ENCODE assay signal across 10 mouse cellular contexts in genomic region chr10:63424475-63424814, GRCm38 (mm10). TPM values are rescaled to one million over a fixed set of nuclear protein-coding genes. Genes with fewer than 3 reads are reported as not detected.
DNase-seq lines count a peak whose midpoint lies in the region; ATAC-seq and TF ChIP-seq lines count a peak whose summit lies in the region.
"Had no signal": no experiment of that assay in that cellular context is flagged by ENCODE, and none has a peak within 500 bp of the region (broad histone marks: within the 10 kb centered on the region; RNA-seq: fewer than 3 reads in every experiment).

No protein-coding gene starts in this region.

- H3K36me3 ChIP-seq in midbrain, embryonic 14.5 days (ENCODE audit: control insufficient read depth, insufficient read depth, low read length): no peaks in the 10 kb centered on the region
- H3K36me3 ChIP-seq in midbrain, embryonic 15.5 days (replicated peaks): no peaks in the 10 kb centered on the region
- H3K36me3 ChIP-seq in lung, postnatal 0 days (ENCODE audit: insufficient read depth, low read length): no peaks in the 10 kb centered on the region
- H3K36me3 ChIP-seq: G1E had no signal

- H3K9me3 ChIP-seq in midbrain, embryonic 14.5 days (ENCODE audit: control insufficient read depth, low read length): no peaks in the 10 kb centered on the region
- H3K9me3 ChIP-seq in midbrain, embryonic 15.5 days: no peaks in the 10 kb centered on the region
- no peaks in the 10 kb centered on the region for H3K9me3 ChIP-seq in lung, postnatal 0 days (ENCODE audit: low read length)
- H3K9me3 ChIP-seq: G1E had no signal

- H3K27me3 ChIP-seq in midbrain, embryonic 14.5 days (ENCODE audit: control insufficient read depth, insufficient read depth, low read length): no peaks in the 10 kb centered on the region
- H3K27me3 ChIP-seq in midbrain, embryonic 15.5 days (replicated peaks): no peaks in the 10 kb centered on the region
- H3K27me3 ChIP-seq in lung, postnatal 0 days (replicated peaks; ENCODE audit: insufficient read depth, low read length): no peaks in the 10 kb centered on the region

- no peak overlapping the region for H3K9ac ChIP-seq in midbrain, embryonic 14.5 days (replicated peaks; ENCODE audit: low read length)
- no peak overlapping the region for H3K9ac ChIP-seq in midbrain, embryonic 15.5 days
- H3K9ac ChIP-seq in lung, postnatal 0 days (replicated peaks; ENCODE audit: low read depth): no peak overlapping the region

- TF ChIP-seq CTCF in lung, postnatal 0 days (IDR thresholded peaks at IDR 0.05): peak; percentile 67

- H3K4me2 ChIP-seq in midbrain, embryonic 14.5 days (ENCODE audit: low read length): no peak overlapping the region
- H3K4me2 ChIP-seq in midbrain, embryonic 15.5 days: no peak overlapping the region
- H3K4me2 ChIP-seq in lung, postnatal 0 days (replicated peaks; ENCODE audit: low read depth, low read length): no peak overlapping the region

- no peak overlapping the region for H3K4me3 ChIP-seq in midbrain, embryonic 14.5 days (replicated peaks; ENCODE audit: low read depth, low read length)
- no peak overlapping the region for H3K4me3 ChIP-seq in midbrain, embryonic 15.5 days
- no peak overlapping the region for H3K4me3 ChIP-seq in lung, postnatal 0 days (ENCODE audit: low read depth, low read length)

- peak; percentile 55 to 56 for DNase-seq in cerebellum, adult 18-20 months
- DNase-seq in cerebellum, adult 11-12 months: no peak
- peak; percentile 32 for DNase-seq in midbrain, embryonic 14.5 days
- DNase-seq in embryo, embryonic 10.5 days (ENCODE audit: low spot score): peak; percentile 41
- peak; percentile 62 for DNase-seq in lung, postnatal 0 days (ENCODE audit: low spot score)
- DNase-seq in thymus, postnatal 25 days: peak; percentile 67
- DNase-seq in frontal cortex, postnatal 25 days (ENCODE audit: low spot score in 2 of 2): no peak

- no peak overlapping the region for H3K27ac ChIP-seq in midbrain, embryonic 14.5 days (replicated peaks; ENCODE audit: low read depth, low read length)
- no peak overlapping the region for H3K27ac ChIP-seq in midbrain, embryonic 15.5 days
- H3K27ac ChIP-seq in lung, postnatal 0 days (ENCODE audit: low read length): no peak overlapping the region

- no peak for TF ChIP-seq EP300 in lung, postnatal 0 days (IDR thresholded peaks at IDR 0.05)

- ATAC-seq in midbrain, embryonic 14.5 days (ENCODE audit: low FRiP score, low TSS enrichment): no peak
- ATAC-seq in midbrain, embryonic 15.5 days (replicated peaks): no peak
- no peak for ATAC-seq in lung, postnatal 0 days

- no peaks in the 10 kb centered on the region for H3K4me1 ChIP-seq in midbrain, embryonic 14.5 days (ENCODE audit: control insufficient read depth, insufficient read depth, low read length)
- peaks cover 5% of the 10 kb centered on the region; the same call in 1 of the 2 replicates for H3K4me1 ChIP-seq in midbrain, embryonic 15.5 days
- H3K4me1 ChIP-seq in lung, postnatal 0 days (ENCODE audit: insufficient read depth, low read depth, low read length): no peaks in the 10 kb centered on the region; the same call in 1 of the 2 replicates

RNA-seq across cellular contexts. Expression of gene Gm7075, which starts 2.9 kb away (rescaled TPM):
- not detected in 2 replicates for polyA plus RNA-seq in midbrain, embryonic 14.5 days (2014; fragmentation: Nextera tagmentation; extraction: Ambion mirVana)
- polyA plus RNA-seq in midbrain, embryonic 15.5 days (2015; fragmentation: Nextera tagmentation; extraction: Ambion mirVana): not detected in 2 replicates
- polyA plus RNA-seq in lung, postnatal 0 days (2015; fragmentation: Nextera tagmentation; extraction: Ambion mirVana): not detected in 2 replicates
- polyA plus RNA-seq: G1E; gonadal fat pad, adult 2 months had no signal

RNA-seq across cellular contexts. Expression of gene Ctnna3, which starts 5.5 kb away (rescaled TPM):
- 0.94 and 1.1 TPM in 2 replicates for polyA plus RNA-seq in midbrain, embryonic 14.5 days (2014; fragmentation: Nextera tagmentation; extraction: Ambion mirVana)
- polyA plus RNA-seq in midbrain, embryonic 15.5 days (2015; fragmentation: Nextera tagmentation; extraction: Ambion mirVana): 0.61 and 0.80 TPM in 2 replicates
- 0.19 and 0.32 TPM in 2 replicates for polyA plus RNA-seq in lung, postnatal 0 days (2015; fragmentation: Nextera tagmentation; extraction: Ambion mirVana)
- polyA plus RNA-seq: G1E had no signal

RNA-seq across cellular contexts. Expression of gene Dnajc12, which starts 42.2 kb away (rescaled TPM):
- polyA plus RNA-seq in midbrain, embryonic 14.5 days (2014; fragmentation: Nextera tagmentation; extraction: Ambion mirVana): 20.5 and 20.8 TPM in 2 replicates
- 18.0 and 20.3 TPM in 2 replicates for polyA plus RNA-seq in midbrain, embryonic 15.5 days (2015; fragmentation: Nextera tagmentation; extraction: Ambion mirVana)
- polyA plus RNA-seq in lung, postnatal 0 days (2015; fragmentation: Nextera tagmentation; extraction: Ambion mirVana): 18.4 and 20.0 TPM in 2 replicates

RNA-seq across cellular contexts. Expression of gene Sirt1, which starts 42.9 kb away (rescaled TPM):
- polyA plus RNA-seq in midbrain, embryonic 14.5 days (2014; fragmentation: Nextera tagmentation; extraction: Ambion mirVana): 7.2 and 7.5 TPM in 2 replicates
- 5.7 and 6.1 TPM in 2 replicates for polyA plus RNA-seq in midbrain, embryonic 15.5 days (2015; fragmentation: Nextera tagmentation; extraction: Ambion mirVana)
- 5.4 and 5.5 TPM in 2 replicates for polyA plus RNA-seq in lung, postnatal 0 days (2015; fragmentation: Nextera tagmentation; extraction: Ambion mirVana)

Comparison
In these comparisons a context has a peak if more than half of its experiments do, and no peak if none do; other contexts are left out.
1. DNase-seq: peak in cerebellum, adult 18-20 months (2 of 2), midbrain, embryonic 14.5 days (single experiment), embryo, embryonic 10.5 days (single experiment), lung, postnatal 0 days (single experiment) and thymus, postnatal 25 days (single experiment); none in cerebellum, adult 11-12 months (single experiment) and frontal cortex, postnatal 25 days (0 of 2).